In genomic region chr5:113382580-113382979, GRCm38 (mm10) we compare ENCODE assay signal across 25 mouse cellular contexts. TPM values are rescaled to one million over a fixed set of nuclear protein-coding genes. Genes with fewer than 3 reads are reported as not detected.
DNase-seq lines count a peak whose midpoint lies in the region; ATAC-seq and TF ChIP-seq lines count a peak whose summit lies in the region.
"Had no signal": no experiment of that assay in that cellular context is flagged by ENCODE, and none has a peak within 500 bp of the region (broad histone marks: within the 10 kb centered on the region; RNA-seq: fewer than 3 reads in every experiment).

No protein-coding gene starts in this region.

- no peak for TF ChIP-seq POLR2A in brain, embryonic 14.5 days (IDR thresholded peaks at IDR 0.05; ENCODE audit: borderline replicate concordance, extremely low read depth, insufficient read depth, insufficient read length, poor library complexity, severe bottlenecking)

- no peaks in the 10 kb centered on the region for H3K4me1 ChIP-seq in hindbrain, embryonic 15.5 days (replicated peaks)
- no peaks in the 10 kb centered on the region for H3K4me1 ChIP-seq in hindbrain, postnatal 0 days (ENCODE audit: insufficient read depth, low read length)
- peaks cover 25% of the 10 kb centered on the region for H3K4me1 ChIP-seq in neural tube, embryonic 13.5 days (replicated peaks)
- H3K4me1 ChIP-seq: embryonic facial prominence, embryonic 12.5 days; forebrain, embryonic 15.5 days; heart, embryonic 15.5 days had no signal

- H3K36me3 ChIP-seq in hindbrain, embryonic 15.5 days, result no peaks in the 10 kb centered on the region
- no peaks in the 10 kb centered on the region for H3K36me3 ChIP-seq in hindbrain, postnatal 0 days (ENCODE audit: insufficient read depth, low read length)
- H3K36me3 ChIP-seq in neural tube, embryonic 13.5 days, result no peaks in the 10 kb centered on the region
- H3K36me3 ChIP-seq: embryonic facial prominence, embryonic 12.5 days; forebrain, embryonic 15.5 days; G1E; heart, embryonic 15.5 days had no signal

- H3K4me2 ChIP-seq in hindbrain, embryonic 15.5 days, result no peak overlapping the region
- H3K4me2 ChIP-seq in hindbrain, postnatal 0 days (ENCODE audit: low read depth, low read length), result no peak overlapping the region
- H3K4me2 ChIP-seq in neural tube, embryonic 13.5 days, result no peak overlapping the region
- H3K4me2 ChIP-seq: embryonic facial prominence, embryonic 12.5 days; forebrain, embryonic 15.5 days; heart, embryonic 11.5 days; heart, embryonic 15.5 days had no signal

- H3K9ac ChIP-seq in hindbrain, embryonic 15.5 days, result no peak overlapping the region
- H3K9ac ChIP-seq in hindbrain, postnatal 0 days (replicated peaks; ENCODE audit: low read length), result no peak overlapping the region
- H3K9ac ChIP-seq in neural tube, embryonic 13.5 days, result no peak overlapping the region
- H3K9ac ChIP-seq: embryonic facial prominence, embryonic 12.5 days; forebrain, embryonic 15.5 days; heart, embryonic 15.5 days had no signal

- no peak for ATAC-seq in hindbrain, embryonic 15.5 days (ENCODE audit: low FRiP score, low read depth)
- no peak for ATAC-seq in hindbrain, postnatal 0 days
- no peak for ATAC-seq in neural tube, embryonic 13.5 days (ENCODE audit: low read depth)
- ATAC-seq: forebrain, embryonic 15.5 days had no signal

- 39% methylated on average over 4 of the region's 4 CpGs for WGBS in hindbrain, embryonic 15.5 days
- 38% methylated on average over 4 of the region's 4 CpGs for WGBS in hindbrain, postnatal 0 days
- 49% methylated on average over 4 of the region's 4 CpGs for WGBS in neural tube, embryonic 13.5 days

- no peak overlapping the region for H3K4me3 ChIP-seq in hindbrain, embryonic 15.5 days
- H3K4me3 ChIP-seq in hindbrain, postnatal 0 days (ENCODE audit: low read length), result no peak overlapping the region
- no peak overlapping the region for H3K4me3 ChIP-seq in neural tube, embryonic 13.5 days
- H3K4me3 ChIP-seq: embryonic facial prominence, embryonic 12.5 days; forebrain, embryonic 15.5 days; heart, adult 2 months; heart, embryonic 15.5 days had no signal

- no peak for DNase-seq in hindbrain, postnatal 0 days (ENCODE audit: low spot score)
- DNase-seq in neural tube, embryonic 10.5 days (ENCODE audit: extremely low spot score, low spot score), result no peak
- DNase-seq in brain, embryonic 14.5 days (ENCODE audit: low read depth), result peak; percentile 58
- DNase-seq in embryo, embryonic 10 days (ENCODE audit: low spot score), result no peak
- no peak for DNase-seq in frontal cortex, postnatal 36 days (ENCODE audit: low spot score in 2 of 2)
- DNase-seq: adrenal gland, adult 2 months; adrenal gland, postnatal 25 days; cerebellum, adult 2 months; cerebellum, postnatal 10 days; gastrocnemius, postnatal 14 days; heart, adult 2 months; heart, postnatal 14 days; kidney, adult 11 months had no signal

- no peaks in the 10 kb centered on the region for H3K27me3 ChIP-seq in hindbrain, embryonic 15.5 days
- no peaks in the 10 kb centered on the region for H3K27me3 ChIP-seq in hindbrain, postnatal 0 days (ENCODE audit: insufficient read depth, low read length)
- no peaks in the 10 kb centered on the region for H3K27me3 ChIP-seq in neural tube, embryonic 13.5 days
- H3K27me3 ChIP-seq: embryonic facial prominence, embryonic 12.5 days; forebrain, embryonic 15.5 days; heart, embryonic 15.5 days had no signal

- H3K9me3 ChIP-seq in hindbrain, embryonic 15.5 days, result no peaks in the 10 kb centered on the region
- no peaks in the 10 kb centered on the region for H3K9me3 ChIP-seq in hindbrain, postnatal 0 days (ENCODE audit: low read length)
- no peaks in the 10 kb centered on the region for H3K9me3 ChIP-seq in neural tube, embryonic 13.5 days
- H3K9me3 ChIP-seq: embryonic facial prominence, embryonic 12.5 days; forebrain, embryonic 15.5 days; heart, embryonic 15.5 days had no signal

- peak overlapping the region; percentile 25; the same call in 1 of the 2 replicates for H3K27ac ChIP-seq in hindbrain, embryonic 15.5 days (replicated peaks)
- no peak overlapping the region for H3K27ac ChIP-seq in hindbrain, postnatal 0 days
- H3K27ac ChIP-seq in neural tube, embryonic 13.5 days (replicated peaks), result peak overlapping the region; percentile 78
- H3K27ac ChIP-seq: embryonic facial prominence, embryonic 12.5 days; forebrain, embryonic 15.5 days; heart, adult 2 months; heart, embryonic 15.5 days had no signal

- no peak for TF ChIP-seq CTCF in hindbrain, postnatal 0 days (IDR thresholded peaks at IDR 0.05; ENCODE audit: low read depth)
- no peak for TF ChIP-seq CTCF in brain, embryonic 14.5 days (IDR thresholded peaks at IDR 0.05; ENCODE audit: borderline replicate concordance, extremely low read depth, insufficient read depth, insufficient read length)

RNA-seq across cellular contexts. Expression of gene Aym1, which starts 25.5 kb away (rescaled TPM):
- not detected in 2 replicates for polyA plus RNA-seq in hindbrain, embryonic 15.5 days (2015; fragmentation: Nextera tagmentation; extraction: Ambion mirVana)
- not detected in 2 replicates for total RNA-seq in hindbrain, postnatal 0 days (2014; rRNA removed)
- not detected in 2 replicates for polyA plus RNA-seq in hindbrain, postnatal 0 days (2015; fragmentation: Nextera tagmentation; extraction: Ambion mirVana)
- polyA plus RNA-seq in neural tube, embryonic 13.5 days (2015; fragmentation: Nextera tagmentation; extraction: Ambion mirVana), result not detected in 2 replicates
- not detected in 2 replicates for polyA plus RNA-seq in brain, embryonic 14.5 days (2012; rRNA removed)
- total RNA-seq: adrenal gland, adult 2 months; adrenal gland, postnatal 25 days; CH12.LX; G1E; gastrocnemius, postnatal 14 days; heart, adult 2 months; heart, postnatal 14 days; hematopoietic stem cell, adult 5-6 weeks had no signal
- polyA plus RNA-seq: adrenal gland, adult 2 months; cerebellum, adult 2 months; embryonic facial prominence, embryonic 12.5 days; forebrain, embryonic 11.5 days; forebrain, embryonic 15.5 days; G1E; gonadal fat pad, adult 2 months; heart, adult 2 months; heart, embryonic 11.5 days; heart, embryonic 15.5 days; intestine, embryonic 14.5 days had no signal
